Mouse (Mus musculus) CH12F3 (cell line): ENCODE results near the gene Elmo2.

Source experiments
- in situ Hi-C: fragments of 300-500 bp; cut with MboI; formaldehyde crosslinking; loops from 2 replicates; pipeline ENCODE4 v1.14.3; 2020; ENCODE audit warnings: low sequenced_read_pairs

Elmo2 gene

GRCm38 (mm10) chr2:165325521-165326303, 567 bp downstream of the Elmo2 start:
- in situ Hi-C loops, result no loop called here

GRCm38 (mm10) chr2:165323928-165324327, 2.4 kb downstream of the Elmo2 start:
- in situ Hi-C loops, result no loop called here

GRCm38 (mm10) chr2:165323484-165323883, 2.8 kb downstream of the Elmo2 start:
- in situ Hi-C loops, result no loop called here

DNA sequence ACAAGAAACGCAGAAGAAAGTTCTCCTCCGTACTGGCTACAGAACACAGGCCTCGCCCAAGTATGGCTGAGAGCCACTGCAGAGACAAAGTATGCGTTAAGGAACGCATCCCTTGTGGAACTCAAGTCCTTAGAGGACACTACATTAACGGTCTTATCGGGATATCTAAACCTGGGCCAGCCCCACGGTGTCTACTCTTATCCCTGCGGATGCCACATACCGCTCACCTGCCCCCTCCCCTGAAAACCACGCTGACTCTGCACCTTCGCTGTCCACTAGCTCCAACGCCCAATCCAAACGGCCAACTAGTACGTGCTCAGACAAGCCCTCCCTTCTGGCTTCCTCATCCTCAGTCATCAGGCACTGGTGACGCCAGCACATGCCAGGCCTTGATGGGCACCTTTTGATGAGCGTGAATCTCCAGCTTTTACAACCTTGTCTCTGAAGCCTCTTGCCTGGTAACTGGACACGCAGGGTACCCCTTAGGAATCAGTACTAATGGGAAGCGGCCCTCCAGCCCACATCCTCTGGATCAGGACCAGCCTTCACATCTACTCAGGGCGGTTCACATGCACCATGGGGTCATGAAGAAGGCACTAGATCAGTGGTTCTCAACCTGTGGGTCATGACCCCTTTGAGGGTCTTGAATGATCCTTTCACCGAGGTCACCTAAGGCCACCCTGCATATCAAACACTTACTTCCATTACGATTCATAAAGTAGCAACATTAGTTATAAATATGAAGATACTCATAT, 4.1 kb downstream of the Elmo2 start:
- in situ Hi-C loops, result no loop called here

DNA sequence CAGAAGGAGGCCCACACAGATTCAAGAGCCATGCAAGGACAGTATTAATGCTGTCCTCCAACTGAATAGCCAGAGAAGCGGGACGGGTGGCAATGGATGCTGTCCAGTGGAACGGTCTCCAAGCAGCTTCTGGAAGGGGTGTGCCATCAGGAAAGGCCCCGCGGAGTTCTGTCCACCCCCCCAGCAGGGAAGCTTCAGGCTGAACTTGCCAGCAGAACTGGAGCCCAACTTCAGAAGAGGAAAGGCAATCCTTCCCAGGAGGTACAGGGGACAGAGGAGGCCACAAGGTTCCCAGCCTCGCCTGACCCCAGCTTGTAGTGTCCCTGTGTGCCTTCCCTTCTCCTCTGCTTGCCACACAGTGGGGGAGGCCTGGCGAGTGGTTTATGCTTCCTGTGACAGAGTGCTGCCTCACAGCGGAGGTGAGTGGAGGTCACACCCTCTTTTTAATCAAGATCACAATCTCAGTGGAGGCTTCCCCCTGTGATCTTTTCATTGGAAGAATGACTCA, 4.8 kb downstream of the Elmo2 start:
- in situ Hi-C loops, result no loop called here

DNA sequence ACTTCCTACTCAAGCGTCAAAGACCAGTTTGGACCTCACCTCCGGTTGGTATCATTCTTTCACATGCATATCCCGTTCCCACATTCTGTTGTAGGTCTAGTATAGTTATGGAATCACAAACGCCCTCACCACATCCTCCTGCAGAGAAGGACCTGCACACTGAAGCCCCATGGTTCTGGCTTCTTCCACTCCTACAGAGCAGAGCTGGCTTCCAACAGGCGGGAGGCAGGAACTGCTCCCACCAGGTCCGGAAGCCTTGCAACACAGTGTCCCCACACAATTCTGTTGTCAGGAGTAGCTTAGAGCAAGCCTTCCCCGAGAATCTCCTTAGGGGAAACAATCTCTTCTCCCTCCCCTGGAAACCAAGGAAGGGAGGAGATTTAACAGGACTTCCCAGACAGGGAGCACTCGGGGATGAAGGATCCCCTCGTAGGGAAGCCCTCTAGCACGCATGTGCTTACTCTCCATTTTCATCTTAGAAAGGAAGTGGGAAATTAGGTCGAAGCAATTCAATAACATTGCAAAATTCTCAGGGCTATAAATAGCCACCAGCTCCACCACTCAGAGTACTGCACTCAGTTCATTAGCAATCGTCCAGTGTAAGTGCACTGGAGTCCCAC, 5.6 kb downstream of the Elmo2 start:
- in situ Hi-C loops, result no loop called here

- in situ Hi-C loops, result no loop called here
Measured at GRCm38 (mm10) chr2:165319503-165319902, 6.8 kb downstream of the Elmo2 start.

GRCm38 (mm10) chr2:165318941-165319340, 7.3 kb downstream of the Elmo2 start:
- in situ Hi-C loops, result no loop called here

DNA sequence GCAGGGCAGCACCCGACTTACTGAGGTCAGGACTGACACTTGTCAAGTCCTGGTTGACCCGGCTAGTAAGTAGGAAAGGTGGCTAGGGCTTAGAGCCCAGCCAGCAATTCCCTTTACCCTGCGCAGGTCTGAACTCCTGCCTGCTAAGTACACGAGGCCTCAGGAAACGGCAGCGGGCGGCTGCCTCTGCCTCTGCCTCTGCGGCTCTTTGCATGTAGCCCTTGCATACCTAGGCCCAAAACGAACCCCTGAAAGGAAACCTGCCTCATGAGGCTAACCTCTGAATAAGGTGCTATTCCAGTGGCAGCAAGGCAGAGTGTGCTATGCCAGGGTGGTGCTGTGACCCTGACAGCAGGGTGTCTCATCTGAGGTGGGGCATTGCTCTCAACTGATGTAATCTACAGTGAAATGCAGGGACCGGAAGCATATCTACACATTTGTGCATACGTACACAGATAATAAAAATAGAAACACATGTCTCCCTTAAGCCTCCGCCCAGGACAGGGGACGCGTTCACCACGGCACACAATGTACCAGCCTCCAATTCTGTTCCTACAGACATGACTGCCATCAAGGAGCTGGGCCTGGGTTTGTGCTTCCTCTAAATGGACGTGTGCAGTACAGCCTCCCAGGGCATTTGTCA, 8.5 kb downstream of the Elmo2 start:
- in situ Hi-C loops, result no loop called here

GRCm38 (mm10) chr2:165316837-165317473, 9.3 kb downstream of the Elmo2 start:
- in situ Hi-C loops, result no loop called here

DNA sequence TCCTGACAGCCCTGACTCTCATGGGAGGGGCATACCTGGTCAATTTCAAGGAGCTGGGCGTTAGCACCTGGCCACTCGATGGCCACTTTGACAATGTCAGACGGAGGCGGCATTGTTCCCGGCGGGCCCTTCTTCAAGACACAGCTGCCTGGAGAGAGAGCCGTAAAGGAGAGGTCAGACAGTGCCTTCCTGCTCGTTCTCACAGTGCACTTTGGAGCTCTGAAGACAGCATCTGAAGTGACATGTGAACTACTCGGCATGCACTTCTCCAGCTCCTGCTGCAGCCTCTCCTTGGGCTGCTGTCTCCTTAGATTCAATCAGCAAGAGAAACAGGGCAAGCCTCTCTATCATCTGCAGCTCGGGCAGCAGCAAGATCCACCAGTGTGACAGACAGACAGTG, 10.1 kb downstream of the Elmo2 start:
- in situ Hi-C loops, result no loop called here

DNA sequence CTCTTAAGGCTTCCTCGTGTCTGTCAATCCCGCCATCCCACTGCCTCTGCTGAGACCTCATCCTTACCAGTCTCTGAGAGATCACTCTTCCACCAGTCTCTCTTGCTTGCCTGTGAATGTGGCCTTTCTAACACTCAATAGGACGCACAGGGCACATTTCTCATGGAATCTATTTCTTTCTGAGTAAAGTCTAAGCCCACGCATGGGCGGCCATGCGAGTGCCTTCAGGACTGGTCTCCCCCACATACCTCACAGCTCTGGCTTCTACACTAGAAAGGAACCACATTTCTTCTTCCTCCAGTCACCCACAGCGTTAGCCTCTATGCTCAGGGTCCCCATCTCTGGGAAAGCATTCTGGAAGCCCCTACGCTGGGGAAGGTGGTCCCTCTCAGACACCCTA, 12.1 kb downstream of the Elmo2 start:
- in situ Hi-C loops, result no loop called here

DNA sequence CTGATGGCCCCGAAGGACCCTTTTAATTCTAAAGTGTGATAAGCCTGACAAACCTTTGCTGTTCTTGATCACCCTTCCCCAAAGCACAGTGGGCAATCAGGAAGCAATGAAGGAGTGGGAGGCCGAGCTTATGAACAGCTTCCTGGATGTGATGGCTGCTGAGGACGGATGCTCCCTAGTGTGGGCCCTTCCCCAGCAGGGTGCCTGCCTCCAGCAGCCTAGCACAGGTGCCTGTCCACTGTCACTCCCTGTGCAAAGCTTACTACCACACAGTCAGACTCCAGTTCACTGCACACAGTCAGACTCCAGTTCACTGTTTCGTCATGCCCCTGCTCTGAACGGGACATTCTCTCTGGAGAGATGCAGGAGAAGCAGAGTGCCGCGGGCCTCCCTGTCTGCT, 13.9 kb downstream of the Elmo2 start:
- in situ Hi-C loops, result no loop called here

- in situ Hi-C loops, result no loop called here
Measured at GRCm38 (mm10) chr2:165311577-165311976, 14.7 kb downstream of the Elmo2 start.

- in situ Hi-C loops, result no loop called here
Measured at GRCm38 (mm10) chr2:165310818-165311425, 15.4 kb downstream of the Elmo2 start.

DNA sequence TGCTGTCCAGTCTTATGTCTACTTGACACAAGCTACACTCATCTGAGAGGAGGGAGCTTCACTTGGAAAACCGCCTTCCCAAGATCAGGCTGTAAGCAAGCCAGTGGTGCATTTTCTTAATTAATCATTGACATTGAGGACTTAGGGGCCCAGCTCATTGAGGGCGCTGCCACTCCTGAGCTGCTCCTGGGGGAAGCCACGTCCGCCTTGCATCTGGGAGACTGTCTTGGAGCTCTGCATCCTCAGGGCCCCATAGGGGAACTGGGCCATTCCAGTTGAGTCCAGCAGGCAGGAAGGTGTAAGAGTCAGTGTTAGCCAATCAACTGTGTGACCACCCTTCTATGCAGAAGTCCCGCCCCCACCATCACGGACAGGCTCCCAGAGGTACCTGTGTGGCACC, 18.5 kb downstream of the Elmo2 start:
- in situ Hi-C loops, result no loop called here

DNA sequence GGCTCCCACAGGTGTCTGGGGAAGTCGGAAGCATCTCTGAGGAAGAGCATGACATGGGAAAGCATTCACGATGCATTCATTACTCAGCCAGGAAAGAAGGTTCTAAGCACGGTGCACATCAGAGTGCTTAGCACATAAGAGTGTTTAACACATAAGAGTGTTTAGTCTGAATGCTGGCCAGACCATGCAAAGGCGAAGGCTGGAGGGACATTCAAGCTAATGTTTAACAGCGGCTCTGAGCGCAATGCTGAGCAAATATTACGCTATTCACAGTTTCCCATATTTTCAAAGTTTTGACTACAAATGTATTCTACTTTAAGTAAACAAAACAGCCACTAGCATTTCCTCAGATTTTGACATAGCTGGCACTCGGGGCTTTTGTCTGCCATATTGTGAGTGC, 20.8 kb downstream of the Elmo2 start:
- in situ Hi-C loops, result no loop called here

- in situ Hi-C loops, result no loop called here
Measured at GRCm38 (mm10) chr2:165304819-165305218, 21.5 kb downstream of the Elmo2 start.

- in situ Hi-C loops, result no loop called here
Measured at GRCm38 (mm10) chr2:165303354-165304012, 22.8 kb downstream of the Elmo2 start.

DNA sequence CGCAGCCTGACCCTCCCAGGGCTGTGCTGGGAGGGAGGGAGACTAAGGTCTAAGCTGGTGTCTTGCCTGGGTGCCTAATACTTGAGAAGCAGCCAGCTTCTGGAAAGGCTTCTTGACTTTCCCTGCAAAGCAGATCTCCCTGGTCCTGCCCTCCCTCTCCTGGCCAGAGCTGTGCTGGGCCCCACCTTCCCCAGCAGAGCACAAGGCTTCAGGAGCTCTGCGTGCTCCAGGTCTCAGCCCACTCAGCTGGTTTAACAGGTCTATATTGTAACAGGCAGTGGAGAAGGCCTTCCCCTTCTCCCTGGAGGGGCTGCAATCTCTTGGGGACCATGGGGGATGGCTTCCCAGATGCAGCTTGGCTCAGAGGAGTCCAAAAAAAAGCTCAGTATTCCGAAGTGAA, 24.9 kb downstream of the Elmo2 start:
- in situ Hi-C loops, result no loop called here
